Mouse (Mus musculus): ENCODE results near the gene Rabggtb.

Rabggtb gene

GRCm38 (mm10) chr3:153912546-153913509 lies at the start of gene Rabggtb:
TSS of gene Rabggtb (minus strand) at chr3:153913009.
- peak; percentile 94 for DNase-seq

DNA sequence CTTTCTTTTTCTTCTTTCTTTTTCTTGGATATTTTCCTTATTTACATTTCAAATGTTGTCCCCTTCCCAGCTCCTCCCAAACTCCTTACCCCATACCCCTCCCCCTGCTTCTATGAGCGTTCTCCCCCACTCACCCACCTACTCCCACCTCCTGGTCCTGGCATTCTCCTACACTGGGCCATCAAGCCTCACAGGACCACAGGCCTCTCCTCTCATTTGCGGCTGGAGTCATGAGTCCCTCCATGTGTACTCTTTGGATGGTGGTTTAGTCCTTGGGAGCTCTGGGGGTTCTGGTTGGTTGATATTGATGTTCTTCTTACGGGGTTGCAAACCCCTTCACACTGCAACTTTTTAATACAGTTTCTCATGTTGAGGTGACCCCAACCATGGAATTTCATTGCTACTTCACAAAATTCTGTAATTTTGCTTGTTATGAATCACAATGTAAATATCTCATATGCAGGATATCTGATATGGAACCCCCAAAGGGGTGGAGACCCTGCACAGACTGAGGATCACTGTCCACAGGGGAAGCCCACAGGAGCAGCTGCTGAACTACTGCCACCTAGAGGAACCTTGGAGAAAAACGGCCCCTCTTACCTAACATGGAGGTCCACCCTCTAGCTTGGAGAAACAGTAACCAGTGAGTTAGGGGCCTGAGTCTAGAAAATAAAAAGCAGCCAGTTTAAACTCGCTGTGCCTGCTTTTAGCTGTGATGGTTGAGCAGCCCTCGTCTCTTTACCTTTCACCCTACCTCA lies 49.0 kb upstream of the Rabggtb start:
- DNase-seq, result no peak

DNA sequence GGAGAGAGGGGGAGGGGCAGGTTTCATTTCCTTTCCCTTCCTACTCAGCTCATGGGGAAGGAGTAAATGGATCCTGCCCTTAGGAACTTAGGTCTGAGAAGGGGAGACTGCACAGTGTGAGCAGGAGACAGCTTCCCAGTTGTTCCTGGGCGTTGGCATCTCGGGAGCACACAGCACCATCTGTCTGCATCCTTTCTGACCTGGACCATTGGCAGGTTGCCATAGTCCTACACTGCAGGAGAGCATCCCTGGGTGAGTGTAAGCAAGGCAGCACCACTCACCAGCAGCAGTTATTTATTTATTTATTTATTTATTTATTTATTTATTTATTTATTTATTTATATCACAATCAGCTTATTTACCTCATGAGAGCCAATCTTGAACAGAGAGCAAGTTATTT lies 48.1 kb upstream of the Rabggtb start:
- DNase-seq, result no peak

DNA sequence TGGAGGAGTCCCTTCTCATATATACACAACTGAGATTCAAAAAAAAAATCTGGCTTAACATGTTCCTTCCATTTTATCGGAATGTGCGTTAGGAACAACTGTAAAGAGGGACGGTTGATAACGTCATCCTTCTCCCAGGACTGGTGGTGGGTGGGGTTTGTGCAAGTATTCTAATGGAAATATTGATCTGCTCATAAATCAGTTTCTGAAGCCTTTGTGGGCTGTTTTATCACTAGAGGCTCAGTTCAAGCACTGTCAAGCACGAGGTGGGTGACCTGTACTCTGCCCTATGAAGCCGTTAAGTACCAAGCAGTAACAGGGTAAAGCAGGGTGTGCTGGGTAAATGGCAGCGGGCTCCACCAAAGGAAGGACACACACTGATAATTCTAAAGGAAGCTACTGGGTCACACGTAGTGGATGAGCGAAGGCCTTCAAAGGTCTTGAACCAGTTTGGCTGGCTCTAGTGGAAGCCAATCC lies 47.0 kb upstream of the Rabggtb start:
- DNase-seq, result no peak

- DNase-seq, result no peak
These were observed 46.4 kb upstream of the Rabggtb start for GRCm38 (mm10) chr3:153959035-153959730.

DNA sequence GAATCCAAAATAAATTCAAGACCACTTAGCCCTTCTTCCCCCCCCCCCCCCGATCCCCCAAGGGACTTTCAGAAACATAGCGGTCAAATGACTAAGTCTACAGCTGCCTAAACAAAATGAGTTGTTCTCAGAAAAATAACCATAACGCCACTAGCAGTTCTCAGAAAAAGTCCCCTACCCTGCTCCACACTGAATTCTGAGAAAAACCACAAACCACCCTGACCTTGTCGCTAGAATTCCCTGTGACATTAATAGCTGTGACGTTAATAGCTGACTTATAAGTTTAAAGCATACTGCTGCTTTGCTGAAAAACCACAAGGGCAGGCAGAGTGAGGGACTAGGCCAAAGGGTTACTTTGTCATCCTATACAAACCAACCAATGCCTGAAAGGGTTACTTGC lies 45.1 kb upstream of the Rabggtb start:
- DNase-seq, result no peak

DNA sequence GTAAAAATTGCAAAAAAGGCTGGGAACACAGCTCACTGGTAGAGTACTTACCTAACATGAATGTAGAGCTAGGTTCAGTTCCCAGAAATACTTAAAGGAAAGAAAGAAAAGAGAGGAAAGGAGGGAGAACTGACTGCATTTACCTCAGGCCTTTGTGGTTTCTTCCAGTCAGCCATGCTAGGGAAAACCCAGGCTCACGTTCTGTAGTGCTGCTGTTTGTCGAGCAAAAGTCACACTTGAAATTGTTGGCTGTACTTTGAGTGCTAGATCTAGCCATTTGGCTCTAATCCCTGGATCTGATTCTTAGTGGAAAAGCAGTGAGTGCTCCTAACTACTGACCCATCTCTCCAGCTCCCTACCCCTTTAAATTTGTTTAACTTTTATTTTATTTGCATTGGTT lies 35.4 kb upstream of the Rabggtb start:
- no peak for DNase-seq

- no peak for DNase-seq
These were observed 34.5 kb upstream of the Rabggtb start for GRCm38 (mm10) chr3:153947271-153947670.

DNA sequence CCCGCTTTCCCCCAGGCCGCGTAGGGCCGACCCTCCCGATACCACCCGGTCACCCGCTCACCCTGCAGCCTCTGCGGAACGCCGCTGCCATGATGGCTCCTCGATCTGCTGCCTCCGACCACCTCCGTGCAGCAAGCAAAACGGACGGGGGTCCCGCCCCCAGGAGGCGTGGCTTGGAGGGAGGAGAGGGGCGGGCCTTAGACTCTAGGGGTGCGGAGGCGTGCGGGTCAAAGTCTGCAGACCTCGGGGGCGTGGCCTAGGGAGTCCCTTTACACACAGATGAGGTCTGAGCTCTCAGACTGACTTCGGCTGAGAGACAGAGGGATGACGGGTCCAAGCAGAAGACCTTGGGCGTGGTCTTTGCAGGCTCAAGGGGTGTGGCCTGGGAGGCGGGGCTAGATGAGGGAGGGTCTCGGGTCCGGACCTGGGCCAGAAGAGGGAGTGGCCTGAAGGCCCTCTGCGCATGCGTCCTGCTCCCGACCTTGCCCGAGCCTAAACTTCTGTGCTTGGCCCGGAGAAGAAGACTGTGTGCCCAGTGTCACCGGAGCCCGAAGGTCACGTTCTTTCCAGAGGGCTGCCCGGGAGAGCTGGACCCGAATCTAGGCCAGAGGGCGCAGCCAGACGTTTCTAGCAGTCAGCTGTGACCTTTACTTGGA lies 31.7 kb upstream of the Rabggtb start, which contains the start of gene Acadm:
Gene Acadm, minus strand, starts transcription at position 298 of the 656 bp plus-strand sequence.
- DNase-seq, result peak; percentile 100

- no peak for DNase-seq
These were observed 31.1 kb upstream of the Rabggtb start for GRCm38 (mm10) chr3:153943901-153944334.

DNA sequence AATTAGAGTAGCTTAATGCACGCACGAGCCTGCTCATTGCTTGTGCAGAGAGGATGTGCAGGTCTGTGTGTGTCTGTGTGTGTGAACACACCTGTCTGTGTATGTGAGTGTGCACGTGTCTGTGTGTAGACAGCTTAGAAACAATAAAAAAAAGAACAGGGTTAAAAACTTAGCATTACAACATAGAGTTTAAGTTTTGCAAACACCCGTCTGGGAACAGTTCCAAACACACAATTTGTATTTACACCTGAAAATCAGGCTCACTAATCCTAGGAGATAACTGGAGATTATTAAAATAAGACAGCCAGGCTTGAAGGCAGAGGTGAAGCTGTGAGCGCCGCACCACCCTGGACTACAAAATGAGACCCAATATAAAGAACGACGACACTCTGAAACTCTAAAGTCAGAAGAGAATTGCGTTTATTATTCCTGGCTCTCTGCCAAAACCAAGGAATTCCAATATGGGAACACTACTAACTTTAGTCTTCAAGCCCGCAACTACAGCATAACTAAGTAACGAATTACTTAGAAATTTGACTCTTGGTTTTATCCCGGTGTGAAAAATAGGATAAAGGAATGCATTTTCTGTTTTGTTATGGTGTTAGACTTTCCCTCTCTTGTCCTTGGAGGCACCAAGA lies 30.3 kb upstream of the Rabggtb start:
- no peak for DNase-seq

GRCm38 (mm10) chr3:153941613-153942012 lies 28.8 kb upstream of the Rabggtb start:
- no peak for DNase-seq

GRCm38 (mm10) chr3:153940486-153940885 lies 27.7 kb upstream of the Rabggtb start:
- no peak for DNase-seq

GRCm38 (mm10) chr3:153940021-153940420 lies 27.2 kb upstream of the Rabggtb start:
- no peak for DNase-seq

- peak; percentile 67 for DNase-seq
These were observed 24.5 kb upstream of the Rabggtb start for GRCm38 (mm10) chr3:153937116-153937810.

- DNase-seq, result no peak
These were observed 23.1 kb upstream of the Rabggtb start for GRCm38 (mm10) chr3:153935878-153936277.

DNA sequence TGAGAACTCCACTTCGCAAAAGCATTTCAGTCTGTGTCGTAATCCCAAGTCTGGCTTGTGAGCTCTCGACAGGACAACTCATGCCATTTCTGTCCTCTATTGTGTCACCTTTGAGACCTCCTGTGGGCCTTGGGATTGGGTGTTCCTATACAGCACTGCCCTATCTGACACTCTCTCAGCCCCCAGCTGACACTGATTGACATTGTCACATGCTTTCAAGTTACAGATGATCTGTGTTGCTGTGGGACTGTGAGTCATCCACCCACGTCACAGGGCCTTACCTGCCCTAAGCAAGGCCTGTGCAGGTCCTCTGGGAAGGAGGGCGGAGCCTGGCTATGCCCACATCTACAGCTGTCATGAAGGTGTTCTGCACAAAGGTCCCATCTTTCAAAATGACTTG lies 19.7 kb upstream of the Rabggtb start:
- DNase-seq, result no peak

GRCm38 (mm10) chr3:153929526-153929925 lies 16.7 kb upstream of the Rabggtb start:
- no peak for DNase-seq

DNA sequence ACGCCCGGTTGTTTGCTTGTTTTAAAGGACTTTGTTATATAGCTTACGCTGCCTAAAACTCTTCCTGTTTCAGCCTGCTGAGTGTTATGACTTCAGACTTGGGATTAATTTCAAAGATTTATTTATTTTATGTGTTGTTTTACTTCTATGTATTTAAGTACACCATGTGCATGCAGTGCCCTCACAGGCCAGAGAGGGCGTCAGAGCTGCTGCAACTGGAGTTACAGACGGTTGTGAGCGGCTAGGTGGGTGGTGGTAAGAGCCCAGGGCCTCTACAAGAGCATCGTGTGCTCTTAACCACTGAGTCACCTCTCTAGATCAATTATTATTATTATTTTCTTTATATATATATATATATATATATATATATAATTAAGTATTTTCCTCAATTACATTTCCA lies 13.5 kb upstream of the Rabggtb start:
- DNase-seq, result no peak

- DNase-seq, result no peak
These were observed 8.5 kb upstream of the Rabggtb start for GRCm38 (mm10) chr3:153921147-153921910.

All from kidney, adult 11 months (tissue).